Mouse (Mus musculus): ENCODE measurements around the gene Glis3.

DNA sequence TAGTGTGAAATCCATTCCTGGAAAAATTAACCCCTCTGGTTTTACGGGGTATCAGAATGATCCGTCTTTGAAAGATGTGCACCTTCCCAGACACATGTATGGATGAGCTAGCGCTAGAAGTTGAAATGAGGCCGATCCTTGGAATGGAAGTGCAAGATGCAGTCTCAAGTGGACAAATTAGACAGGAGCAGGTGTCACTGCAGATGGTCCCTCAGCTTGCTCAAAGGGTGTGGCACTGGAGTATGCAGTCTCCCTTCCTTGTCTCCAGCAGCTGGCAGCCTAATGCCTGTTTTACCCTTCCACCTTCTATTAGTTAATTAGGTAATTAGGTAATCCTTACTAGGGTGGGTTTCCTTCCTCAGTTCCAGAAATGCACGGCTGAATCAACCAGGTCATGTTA lies 53.7 kb downstream of the Glis3 start:
- TF ChIP-seq CTCF (IDR thresholded peaks at IDR 0.05 in 2 of 3, conservative IDR thresholded peaks at IDR 0.05 in 1 of 3; ENCODE audit: control insufficient read depth in 1 of 3, insufficient read depth in 1 of 3, low read depth in 2 of 3, low read length in 3 of 3, poor library complexity in 1 of 3, severe bottlenecking in 1 of 3) (no peak), USF2 (IDR thresholded peaks at IDR 0.05; ENCODE audit: borderline replicate concordance in 1 of 2, insufficient read depth in 1 of 2, low read depth in 1 of 2, low read length in 2 of 2) (no peak), TAL1 (IDR thresholded peaks at IDR 0.05; ENCODE audit: low read length) (no peak), MAZ (IDR thresholded peaks at IDR 0.05; ENCODE audit: low read depth, low read length) (no peak), MEF2A (IDR thresholded peaks at IDR 0.05; ENCODE audit: extremely low read depth, insufficient replicate concordance, low read depth, low read length, poor library complexity, severe bottlenecking) (no peak), KAT2A (conservative IDR thresholded peaks at IDR 0.05; ENCODE audit: low read depth, low read length) (no peak), EP300 (IDR thresholded peaks at IDR 0.05; ENCODE audit: low read depth in 1 of 2, low read length in 2 of 2) (no peak), ZNF384 (IDR thresholded peaks at IDR 0.05; ENCODE audit: low read depth, low read length) (no peak), POLR2A (IDR thresholded peaks at IDR 0.05; ENCODE audit: control insufficient read depth in 1 of 2, insufficient read depth in 1 of 2, low read depth in 1 of 2, low read length in 2 of 2, poor library complexity in 1 of 2) (no peak), MAX (IDR thresholded peaks at IDR 0.05; ENCODE audit: low read length) (no peak), NRF1 (IDR thresholded peaks at IDR 0.05; ENCODE audit: insufficient read depth, low read depth, low read length, poor library complexity, severe bottlenecking) (no peak)

Measured in MEL (cell line).